Mouse (Mus musculus) CD4-positive, CD25-positive, alpha-beta regulatory T cell, adult 2 months (primary cell): ENCODE results near the gene Bpnt1.
A peak's percentile ranks its signal among the peaks of the same experiment; 100 is the strongest.

ENCODE experiments used
- DNase-seq: peaks from one replicate; pipeline ENCODE4 v3.0.0-alpha.2; 2012; ENCODE audit warnings: low read depth, low spot score

The Bpnt1 gene

DNA sequence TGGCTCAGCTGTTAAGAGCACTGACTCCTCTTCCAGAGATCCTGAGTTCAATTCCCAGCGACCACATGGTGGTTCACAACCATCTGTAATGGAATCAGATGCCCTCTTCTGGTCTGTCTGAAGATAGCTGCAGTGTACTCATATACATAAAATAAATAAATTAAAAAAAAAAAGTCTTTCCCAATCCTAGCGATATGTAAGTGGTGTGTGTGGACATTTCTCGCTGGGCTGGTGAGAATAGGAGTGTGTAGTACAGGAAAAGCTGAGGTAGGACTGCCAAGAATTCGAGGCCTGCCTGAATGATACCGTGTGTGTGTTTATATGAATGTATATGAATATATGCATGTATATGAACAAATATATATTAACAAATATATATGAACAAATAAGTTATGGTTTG, 585 bp upstream of the Bpnt1 start:
- DNase-seq = peak; percentile 6

- no peak for DNase-seq
Measured at GRCm38 (mm10) chr1:185333651-185334050, 1.7 kb downstream of the Bpnt1 start.

GRCm38 (mm10) chr1:185334136-185334535, 2.2 kb downstream of the Bpnt1 start:
- no peak for DNase-seq

GRCm38 (mm10) chr1:185335231-185335765, 3.3 kb downstream of the Bpnt1 start:
- DNase-seq = no peak

GRCm38 (mm10) chr1:185336535-185336934, 4.6 kb downstream of the Bpnt1 start:
- DNase-seq = no peak

DNA sequence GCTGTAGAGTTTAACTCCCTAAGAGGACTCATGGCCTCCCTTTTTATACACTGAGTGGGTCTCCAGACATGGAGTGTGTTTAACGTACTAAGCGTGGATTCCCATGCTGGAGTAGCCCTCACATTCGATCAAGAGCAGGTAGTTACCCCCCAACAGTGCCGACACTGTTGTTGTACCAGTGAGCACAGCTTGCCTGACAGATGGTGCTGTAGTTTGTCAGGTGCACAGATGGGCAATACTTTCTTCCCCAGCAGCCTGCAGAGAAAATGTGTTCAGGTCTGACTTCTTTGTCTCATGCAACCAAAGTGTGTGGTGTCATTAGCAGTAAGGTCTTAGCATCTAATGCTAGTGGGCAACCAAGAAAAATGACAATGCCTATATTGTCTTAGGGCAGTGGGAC, 10.5 kb downstream of the Bpnt1 start:
- DNase-seq = no peak

DNA sequence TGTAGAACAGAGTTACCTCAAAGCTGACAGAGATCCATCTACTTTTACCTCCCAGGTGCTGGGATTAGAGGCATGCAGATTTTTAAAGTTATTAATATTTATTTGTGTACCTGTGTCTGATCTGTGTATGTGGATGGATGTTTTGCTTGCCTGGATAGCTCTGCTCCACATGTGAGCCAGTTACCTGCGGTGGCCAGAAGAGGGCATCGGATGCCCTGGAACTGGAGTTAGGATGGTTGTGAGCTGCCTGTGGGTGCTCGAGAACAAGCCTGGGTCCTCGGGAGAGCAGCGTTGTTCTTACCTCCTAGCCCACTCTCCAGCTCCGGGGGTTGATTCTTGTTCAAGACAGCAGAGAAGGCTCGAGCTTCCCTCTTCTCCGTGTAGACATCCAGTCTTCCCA, 11.5 kb downstream of the Bpnt1 start:
- peak; percentile 22 for DNase-seq

DNA sequence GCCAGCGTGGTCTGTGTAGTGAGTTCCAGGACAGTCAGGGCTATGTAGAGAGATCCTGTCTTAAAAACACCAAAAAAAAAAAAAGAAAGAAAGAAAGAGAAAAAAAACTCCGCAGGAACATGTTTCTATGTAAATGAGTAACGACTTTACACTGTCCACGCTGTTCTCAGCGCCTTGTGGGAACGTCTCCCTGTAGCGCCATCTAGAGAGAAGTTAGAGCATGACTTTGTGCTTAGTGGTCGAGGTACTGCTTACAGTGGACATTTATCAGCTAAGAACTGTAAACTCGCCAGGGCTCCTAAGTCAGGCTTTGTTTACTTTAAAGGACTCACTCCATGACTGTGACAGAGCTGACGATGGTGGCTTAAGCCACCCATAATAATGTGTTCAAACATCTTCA, 14.2 kb downstream of the Bpnt1 start:
- DNase-seq = peak; percentile 18

DNA sequence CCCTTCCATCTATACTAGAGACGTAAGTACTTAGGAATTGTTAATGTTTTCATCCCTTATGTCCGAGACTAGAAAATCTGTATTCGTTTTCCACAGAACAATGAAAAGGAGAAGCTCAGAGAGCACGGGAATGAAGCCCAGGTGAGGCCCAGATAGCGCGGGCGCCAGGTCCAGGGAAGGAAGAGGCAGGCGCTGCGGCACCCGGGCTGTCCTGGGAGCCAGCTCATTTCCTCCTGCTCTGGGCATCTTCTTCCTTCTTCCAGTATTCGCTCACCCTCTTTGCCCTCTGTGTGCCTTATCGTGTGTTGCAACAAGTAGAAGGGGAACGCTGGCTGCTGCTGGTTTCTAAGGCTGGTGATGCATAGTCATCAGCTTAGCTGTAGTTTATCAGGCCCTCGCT, 17.8 kb downstream of the Bpnt1 start:
- no peak for DNase-seq

DNA sequence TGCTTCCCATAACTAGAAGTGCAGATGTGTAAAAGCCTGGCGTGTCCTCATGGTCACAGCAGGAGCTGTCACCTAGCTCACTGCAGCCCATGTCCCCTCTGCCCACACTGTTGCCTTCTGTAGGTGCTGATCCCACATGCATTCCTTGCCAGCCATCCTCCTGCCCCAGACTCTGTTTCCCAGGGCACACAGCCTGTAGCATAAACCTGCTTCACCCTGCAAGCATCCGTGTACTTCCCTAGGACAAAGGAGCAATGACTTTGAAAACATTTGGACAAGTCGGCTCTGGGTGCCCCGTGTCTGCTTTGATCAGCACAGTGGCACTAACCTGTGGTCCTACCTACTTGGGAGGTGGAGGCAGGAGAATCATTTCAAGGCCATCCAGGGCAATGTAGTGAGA, 18.7 kb downstream of the Bpnt1 start:
- no peak for DNase-seq

- peak; percentile 72 for DNase-seq
Measured at GRCm38 (mm10) chr1:185352151-185352550, 20.2 kb downstream of the Bpnt1 start.

- no peak for DNase-seq
Measured at GRCm38 (mm10) chr1:185353351-185353750, 21.4 kb downstream of the Bpnt1 start.

DNA sequence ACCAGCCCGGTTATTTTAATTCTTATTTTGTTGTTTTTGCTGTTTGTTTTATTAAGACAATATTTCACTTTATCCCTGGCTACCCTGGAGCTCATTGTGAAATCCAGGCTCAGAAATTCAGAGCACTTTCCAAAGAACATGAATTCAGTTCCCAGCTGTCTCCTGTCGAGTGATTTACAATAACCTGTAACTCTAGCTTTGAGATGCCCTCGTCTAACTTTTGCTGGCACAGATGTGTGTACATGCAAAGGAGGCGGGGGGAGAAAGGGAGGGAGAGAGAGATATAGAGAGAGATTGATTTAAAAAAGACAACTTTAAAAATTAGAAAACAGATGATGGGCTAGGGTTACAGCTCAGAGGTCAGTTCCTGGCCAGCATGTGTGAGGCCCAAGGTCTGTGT, 22.8 kb downstream of the Bpnt1 start:
- DNase-seq = no peak

- no peak for DNase-seq
Measured at GRCm38 (mm10) chr1:185356246-185356645, 24.3 kb downstream of the Bpnt1 start.

DNA sequence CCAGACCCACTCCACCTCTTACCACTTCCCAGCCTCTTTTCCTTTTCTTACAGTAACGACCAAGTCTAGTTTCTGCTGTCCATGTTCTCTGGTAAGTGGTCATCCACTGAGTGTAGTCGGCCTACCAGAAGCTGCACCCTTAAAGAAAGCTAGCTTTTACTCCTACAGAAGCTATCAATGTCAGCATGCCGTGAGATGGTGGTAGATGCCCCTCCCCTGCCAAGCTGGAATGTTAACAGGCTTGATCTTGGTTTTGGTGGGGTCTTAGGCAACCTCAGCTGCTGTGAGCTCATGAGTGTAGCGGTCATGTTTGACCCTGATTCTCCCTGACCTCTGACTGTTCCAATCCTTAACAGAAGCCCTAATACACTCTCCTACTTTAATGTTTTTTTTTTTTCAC, 26.3 kb downstream of the Bpnt1 start:
- DNase-seq = no peak

- DNase-seq = peak; percentile 100
Measured at GRCm38 (mm10) chr1:185362677-185363520, 30.9 kb downstream of the Bpnt1 start, which contains the start of gene Eprs. Gene Eprs (plus strand): TSS chr1:185363044.

GRCm38 (mm10) chr1:185363526-185364182, 31.7 kb downstream of the Bpnt1 start:
- peak; percentile 72 for DNase-seq

GRCm38 (mm10) chr1:185364183-185364540, 32.2 kb downstream of the Bpnt1 start:
- DNase-seq = no peak

DNA sequence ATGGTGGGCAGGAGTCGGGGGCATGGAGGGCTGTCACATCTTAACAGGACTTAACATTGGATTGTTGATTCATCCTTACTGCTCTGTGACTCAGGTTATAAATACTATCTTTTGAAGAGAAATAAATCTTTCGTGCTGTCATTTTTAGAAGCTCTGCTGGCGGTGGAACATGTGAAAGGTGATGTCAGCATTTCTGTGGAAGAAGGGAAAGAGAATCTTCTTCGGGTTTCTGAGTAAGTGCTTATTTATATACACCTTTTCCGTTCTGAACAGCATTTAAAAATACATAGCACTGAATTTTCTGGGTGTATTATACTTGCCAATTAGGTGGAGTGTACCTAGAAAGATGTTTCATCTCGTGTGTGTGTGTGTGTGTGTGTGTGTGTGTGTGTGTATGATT, 35.4 kb downstream of the Bpnt1 start:
- DNase-seq = no peak

- no peak for DNase-seq
Measured at GRCm38 (mm10) chr1:185369979-185370378, 38.0 kb downstream of the Bpnt1 start.

GRCm38 (mm10) chr1:185376390-185376789, 44.4 kb downstream of the Bpnt1 start:
- DNase-seq = no peak

- no peak for DNase-seq
Measured at GRCm38 (mm10) chr1:185377429-185377828, 45.5 kb downstream of the Bpnt1 start.

GRCm38 (mm10) chr1:185401615-185402014, 69.7 kb downstream of the Bpnt1 start:
- no peak for DNase-seq
